Mouse (Mus musculus): ENCODE data around the gene Olfr186. TPM values are rescaled to one million over a fixed set of nuclear protein-coding genes. Genes with fewer than 3 reads are reported as not detected.
"Not testable (repeated sequence)": the region's sequence is repeated elsewhere in the genome, so short reads cannot be mapped to it uniquely, and the experiment has no call there.

The Olfr186 gene
- not detected for total RNA-seq (2021)
- long read RNA-seq, experiment 1 = 0 reads
- long read RNA-seq, experiment 2 = 0 reads

- intact Hi-C loops (cut with DNase I) = no loop called here
Measured at GRCm38 (mm10) chr16:59030191-59030590, at the start of gene Olfr186. Gene Olfr186 (minus strand): TSS chr16:59030291.

GRCm38 (mm10) chr16:59077905-59078304, 47.8 kb upstream of the Olfr186 start, which contains the start of gene Olfr190:
Gene Olfr190 (minus strand): TSS chr16:59078005.
- intact Hi-C loops (cut with DNase I) = no loop called here
- DNase-seq = no peak

More at GRCm38 (mm10) chr16:59030191-59030590, at the start of gene Olfr186:
- DNase-seq = no peak

- DNase-seq = no peak
- intact Hi-C loops (cut with DNase I) = no loop called here
Measured at GRCm38 (mm10) chr16:59073520-59073919, 43.4 kb upstream of the Olfr186 start.

GRCm38 (mm10) chr16:59071755-59072154, 41.7 kb upstream of the Olfr186 start:
- intact Hi-C loops (cut with DNase I) = no loop called here
- DNase-seq = no peak

GRCm38 (mm10) chr16:59062411-59062810, 32.3 kb upstream of the Olfr186 start:
- intact Hi-C loops (cut with DNase I) = not testable (repeated sequence)

GRCm38 (mm10) chr16:59049286-59049685, 19.2 kb upstream of the Olfr186 start:
- intact Hi-C loops (cut with DNase I); DNase-seq: not testable (repeated sequence)

More at GRCm38 (mm10) chr16:59062411-59062810, 32.3 kb upstream of the Olfr186 start:
- not testable (repeated sequence) for DNase-seq

- no peak for DNase-seq
- intact Hi-C loops (cut with DNase I) = no loop called here
Measured at GRCm38 (mm10) chr16:59048860-59049259, 18.8 kb upstream of the Olfr186 start.

- intact Hi-C loops (cut with DNase I) = no loop called here
- DNase-seq = no peak
Measured at GRCm38 (mm10) chr16:59047579-59047978, 17.5 kb upstream of the Olfr186 start.

- no peak for DNase-seq
- intact Hi-C loops (cut with DNase I) = no loop called here
Measured at GRCm38 (mm10) chr16:59045835-59046234, 15.7 kb upstream of the Olfr186 start.

GRCm38 (mm10) chr16:59039710-59040109, 9.6 kb upstream of the Olfr186 start, which contains the start of gene Olfr187:
Gene Olfr187 (minus strand): TSS chr16:59039767.
- DNase-seq = no peak
- intact Hi-C loops (cut with DNase I) = no loop called here

- no peak for DNase-seq
- intact Hi-C loops (cut with DNase I) = no loop called here
Measured at GRCm38 (mm10) chr16:59013357-59014018, 16.6 kb downstream of the Olfr186 start.

- no peak for DNase-seq
- intact Hi-C loops (cut with DNase I) = no loop called here
Measured at GRCm38 (mm10) chr16:59007146-59007545, 22.9 kb downstream of the Olfr186 start.

GRCm38 (mm10) chr16:58995057-58995456, 35.0 kb downstream of the Olfr186 start, which contains the start of gene Olfr183:
Gene Olfr183 (plus strand): TSS chr16:58995357.
- no peak for DNase-seq
- intact Hi-C loops (cut with DNase I) = no loop called here

Other genes starting within 250 kb of the Olfr186 start
- not detected for gene Olfr173, start 230.0 kb downstream of the Olfr186 start, total RNA-seq (2021)
- not detected for gene Olfr175-ps1, start 203.5 kb downstream of the Olfr186 start, total RNA-seq (2021)
- not detected for gene Olfr177, start 155.5 kb downstream of the Olfr186 start, total RNA-seq (2021)
- gene Olfr178, start 138.2 kb downstream of the Olfr186 start, total RNA-seq (2021) = not detected
- not detected for gene Olfr181, start 101.5 kb downstream of the Olfr186 start, total RNA-seq (2021)
- not detected for gene Olfr180, start 100.9 kb downstream of the Olfr186 start, total RNA-seq (2021)
- not detected for gene Olfr183, start 34.9 kb downstream of the Olfr186 start, total RNA-seq (2021)
- gene Olfr187, start 9.5 kb upstream of the Olfr186 start, total RNA-seq (2021) = not detected
- gene Olfr190, start 47.7 kb upstream of the Olfr186 start, total RNA-seq (2021) = not detected
- not detected for gene Olfr191, start 59.5 kb upstream of the Olfr186 start, total RNA-seq (2021)
- not detected for gene Olfr193, start 81.6 kb upstream of the Olfr186 start, total RNA-seq (2021)
- not detected for gene Olfr194, start 90.8 kb upstream of the Olfr186 start, total RNA-seq (2021)
- not detected for gene Olfr195, start 116.8 kb upstream of the Olfr186 start, total RNA-seq (2021)
- not detected for gene Olfr196, start 140.2 kb upstream of the Olfr186 start, total RNA-seq (2021)
- not detected for gene Olfr198, start 173.2 kb upstream of the Olfr186 start, total RNA-seq (2021)
- gene Olfr199, start 189.5 kb upstream of the Olfr186 start, total RNA-seq (2021) = not detected
- not detected for gene Olfr201, start 242.3 kb upstream of the Olfr186 start, total RNA-seq (2021)

All from gastrocnemius, postnatal 36 days (tissue).